In genomic region chr4:141530979-141531378, GRCm38 (mm10) we compare ENCODE assay signal across 26 mouse cellular contexts. TPM values are rescaled to one million over a fixed set of nuclear protein-coding genes. Genes with fewer than 3 reads are reported as not detected.
DNase-seq lines count a peak whose midpoint lies in the region; ATAC-seq and TF ChIP-seq lines count a peak whose summit lies in the region.
"Had no signal": no experiment of that assay in that cellular context is flagged by ENCODE, and none has a peak within 500 bp of the region (broad histone marks: within the 10 kb centered on the region; RNA-seq: fewer than 3 reads in every experiment).

No protein-coding gene starts in this region.

- 66% methylated on average over 15 of the region's 15 CpGs for WGBS in embryonic facial prominence, embryonic 13.5 days
- WGBS in embryonic facial prominence, embryonic 10.5 days, result 80% methylated on average over 15 of the region's 15 CpGs
- 79% methylated on average over 15 of the region's 15 CpGs for WGBS in heart, postnatal 0 days

- peaks cover 23% of the 10 kb centered on the region for H3K4me1 ChIP-seq in embryonic facial prominence, embryonic 13.5 days
- H3K4me1 ChIP-seq in embryonic facial prominence, embryonic 10.5 days, result peaks cover 49% of the 10 kb centered on the region
- H3K4me1 ChIP-seq in heart, postnatal 0 days (ENCODE audit: control insufficient read depth, insufficient read depth), result peaks cover 24% of the 10 kb centered on the region

- H3K4me2 ChIP-seq in embryonic facial prominence, embryonic 13.5 days, result no peak overlapping the region
- no peak overlapping the region for H3K4me2 ChIP-seq in heart, postnatal 0 days (ENCODE audit: low read depth, low read length)
- H3K4me2 ChIP-seq: heart, embryonic 11.5 days; hindbrain, embryonic 12.5 days; hindbrain, embryonic 15.5 days; intestine, embryonic 15.5 days; kidney, embryonic 15.5 days had no signal

- no peaks in the 10 kb centered on the region for H3K27me3 ChIP-seq in embryonic facial prominence, embryonic 13.5 days
- H3K27me3 ChIP-seq in embryonic facial prominence, embryonic 10.5 days (replicated peaks; ENCODE audit: low read depth, poor library complexity, severe bottlenecking), result no peaks in the 10 kb centered on the region
- H3K27me3 ChIP-seq in heart, postnatal 0 days (ENCODE audit: control insufficient read depth, insufficient read depth, low read length), result no peaks in the 10 kb centered on the region
- H3K27me3 ChIP-seq: hindbrain, embryonic 12.5 days; hindbrain, embryonic 15.5 days; intestine, embryonic 15.5 days; kidney, embryonic 15.5 days; Patski had no signal

- no peak for TF ChIP-seq EP300 in heart, postnatal 0 days (IDR thresholded peaks at IDR 0.05; ENCODE audit: low read depth)

- no peak for TF ChIP-seq CTCF in heart, postnatal 0 days (IDR thresholded peaks at IDR 0.05; ENCODE audit: low read depth)

- H3K4me3 ChIP-seq in embryonic facial prominence, embryonic 13.5 days, result no peak overlapping the region
- no peak overlapping the region for H3K4me3 ChIP-seq in embryonic facial prominence, embryonic 10.5 days
- no peak overlapping the region for H3K4me3 ChIP-seq in heart, postnatal 0 days (ENCODE audit: low read depth, low read length)
- H3K4me3 ChIP-seq: forebrain, embryonic 10.5 days; heart, adult 2 months; hindbrain, embryonic 12.5 days; hindbrain, embryonic 15.5 days; intestine, embryonic 15.5 days; kidney, embryonic 15.5 days had no signal

- 0 out of 2 replicates have a peak overlapping the region, but pooled peaks have one; percentile 28 for H3K27ac ChIP-seq in embryonic facial prominence, embryonic 13.5 days
- no peak overlapping the region for H3K27ac ChIP-seq in embryonic facial prominence, embryonic 10.5 days (replicated peaks)
- H3K27ac ChIP-seq in heart, postnatal 0 days (ENCODE audit: low read depth), result peak overlapping the region; percentile 19; the same call in 1 of the 2 replicates
- H3K27ac ChIP-seq: forebrain, embryonic 10.5 days; heart, adult 2 months; hindbrain, embryonic 12.5 days; hindbrain, embryonic 15.5 days; intestine, embryonic 15.5 days had no signal

- DNase-seq in adrenal gland, adult 2 months, result peak; percentile 55
- no peak for DNase-seq in adrenal gland, adult 18-20 months (ENCODE audit: low spot score in 2 of 2)
- DNase-seq in embryonic facial prominence, embryonic 10.5 days (ENCODE audit: low spot score), result no peak
- no peak for DNase-seq in heart, postnatal 0 days (ENCODE audit: low spot score)
- no peak for DNase-seq in heart, postnatal 10 days
- DNase-seq in adrenal gland, postnatal 36 days, result peak; percentile 32 to 48
- no peak for DNase-seq in urinary bladder, postnatal 25 days (ENCODE audit: low spot score)
- DNase-seq: cerebellum, adult 18-20 months; cerebellum, adult 9-10 months; cerebellum, postnatal 25 days; gastrocnemius, postnatal 25 days; heart, adult 2 months; heart, postnatal 14 days; heart, postnatal 4 days; kidney, adult 11 months; kidney, adult 8-10 months had no signal

- ATAC-seq in embryonic facial prominence, embryonic 13.5 days (ENCODE audit: insufficient number of reproducible peaks, insufficient read depth, low FRiP score, low TSS enrichment, low read depth), result no peak
- no peak for ATAC-seq in heart, postnatal 0 days (ENCODE audit: insufficient read depth, low read depth)
- ATAC-seq: forebrain, embryonic 14.5 days; intestine, embryonic 15.5 days; Patski had no signal

- intact Hi-C loops in heart, postnatal 10 days (cut with DNase I), result no loop called here

- 0 out of 2 replicates have a peak overlapping the region, but pooled peaks have one; percentile 49 for H3K9ac ChIP-seq in embryonic facial prominence, embryonic 13.5 days
- H3K9ac ChIP-seq in heart, postnatal 0 days (replicated peaks; ENCODE audit: low read depth, low read length), result no peak overlapping the region
- H3K9ac ChIP-seq: hindbrain, embryonic 12.5 days; hindbrain, embryonic 15.5 days; intestine, embryonic 15.5 days; kidney, embryonic 15.5 days had no signal

- H3K9me3 ChIP-seq in embryonic facial prominence, embryonic 13.5 days, result no peaks in the 10 kb centered on the region
- H3K9me3 ChIP-seq in embryonic facial prominence, embryonic 10.5 days, result no peaks in the 10 kb centered on the region
- H3K9me3 ChIP-seq in heart, postnatal 0 days (replicated peaks; ENCODE audit: control insufficient read depth, low read length), result no peaks in the 10 kb centered on the region
- H3K9me3 ChIP-seq: forebrain, embryonic 10.5 days; G1E; hindbrain, embryonic 12.5 days; hindbrain, embryonic 15.5 days; intestine, embryonic 15.5 days; kidney, embryonic 15.5 days had no signal

- peaks cover 7% of the 10 kb centered on the region; the same call in 1 of the 2 replicates for H3K36me3 ChIP-seq in embryonic facial prominence, embryonic 13.5 days
- peaks cover 23% of the 10 kb centered on the region for H3K36me3 ChIP-seq in embryonic facial prominence, embryonic 10.5 days (replicated peaks)
- no peaks in the 10 kb centered on the region; the same call in 1 of the 2 replicates for H3K36me3 ChIP-seq in heart, postnatal 0 days (replicated peaks; ENCODE audit: control insufficient read depth, insufficient read depth, low read length)
- H3K36me3 ChIP-seq: hindbrain, embryonic 15.5 days; intestine, embryonic 15.5 days had no signal

RNA-seq across cellular contexts. Expression of gene Spen, which starts 7.4 kb away (rescaled TPM):
- total RNA-seq in adrenal gland, adult 2 months (2021), result 10 to 100 TPM; 37.8 to 55.3 TPM
- polyA plus RNA-seq in adrenal gland, adult 2 months (2012; rRNA removed), result 63.9 and 76.4 TPM in 2 replicates
- 10 to 100 TPM; 49.4 to 53.7 TPM for total RNA-seq in adrenal gland, adult 18-20 months (2021)
- polyA plus RNA-seq in embryonic facial prominence, embryonic 13.5 days (2015; fragmentation: Nextera tagmentation; extraction: Ambion mirVana), result 11.6 and 12.7 TPM in 2 replicates
- polyA plus RNA-seq in embryonic facial prominence, embryonic 10.5 days (2016; fragmentation: Nextera tagmentation; extraction: Ambion mirVana), result 9.6 and 12.1 TPM in 2 replicates
- total RNA-seq in heart, postnatal 0 days (2014; rRNA removed; ENCODE audit: low replicate concordance), result 2.3 and 5.9 TPM in 2 replicates
- 4.3 and 4.9 TPM in 2 replicates for polyA plus RNA-seq in heart, postnatal 0 days (2015; fragmentation: Nextera tagmentation; extraction: Ambion mirVana)
- total RNA-seq in heart, postnatal 10 days (2021), result 10 to 100 TPM; 32.1 to 34.2 TPM
- total RNA-seq in adrenal gland, postnatal 36 days (2021), result 10 to 100 TPM; 49.9 to 58.3 TPM

Comparison
In these comparisons a context has a peak if more than half of its experiments do, and no peak if none do; other contexts are left out.
1. DNase-seq: peak in adrenal gland, adult 2 months (single experiment) and adrenal gland, postnatal 36 days (2 of 2); none in adrenal gland, adult 18-20 months (0 of 2), embryonic facial prominence, embryonic 10.5 days (single experiment), heart, postnatal 0 days (single experiment), heart, postnatal 10 days (0 of 2) and urinary bladder, postnatal 25 days (single experiment).